Mouse (Mus musculus): ENCODE results near the gene Il1f5. TPM values are rescaled to one million over a fixed set of nuclear protein-coding genes. Genes with fewer than 3 reads are reported as not detected.

Il1f5 gene
- 0.19 TPM in 1 of 2 replicates, not detected in the other for polyA plus RNA-seq (2012; rRNA removed; ENCODE audit: low replicate concordance)

GRCm38 (mm10) chr2:24276654-24277053 lies at the start of gene Il1f5:
Gene Il1f5 (plus strand): TSS chr2:24276954.

DNA sequence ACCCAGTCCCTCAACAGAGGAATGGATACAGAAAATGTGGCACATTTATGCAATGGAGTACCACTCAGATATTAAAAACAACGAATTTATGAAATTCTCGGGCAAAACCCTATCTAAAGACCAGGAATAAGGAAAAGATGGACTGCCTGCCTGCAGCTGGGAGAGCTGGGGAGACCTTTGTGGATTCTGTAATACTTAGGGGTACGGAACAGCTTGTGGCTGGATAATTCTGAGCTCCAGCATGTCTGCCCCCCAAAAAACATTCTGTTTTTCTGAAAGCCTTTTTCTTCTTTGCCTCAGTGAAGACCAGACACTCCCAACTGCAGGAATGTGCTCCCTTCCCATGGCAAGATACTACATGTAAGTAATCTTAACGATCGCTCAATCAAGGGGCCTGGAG lies 14.1 kb downstream of the Il1f5 start, which contains the start of gene Il1f10:
Il1f10 (plus strand) TSS at position 301 of the 400 bp plus-strand sequence.

Other genes with a start within 250 kb of the Il1f5 start
- gene Hnmt, start 227.6 kb upstream of the Il1f5 start, polyA plus RNA-seq (2012; rRNA removed; ENCODE audit: low replicate concordance), result 4.6 and 8.0 TPM in 2 replicates
- gene Tbpl2, start 180.4 kb upstream of the Il1f5 start, polyA plus RNA-seq (2012; rRNA removed; ENCODE audit: low replicate concordance), result not detected in 2 replicates
- gene Il1f8, start 123.8 kb upstream of the Il1f5 start, polyA plus RNA-seq (2012; rRNA removed; ENCODE audit: low replicate concordance), result 1.1 TPM in 1 of 2 replicates, not detected in the other
- gene Il1f9, start 90.5 kb upstream of the Il1f5 start, polyA plus RNA-seq (2012; rRNA removed; ENCODE audit: low replicate concordance), result not detected in 2 replicates
- gene Il1f6, start 61.5 kb upstream of the Il1f5 start, polyA plus RNA-seq (2012; rRNA removed; ENCODE audit: low replicate concordance), result 0.77 TPM in 1 of 2 replicates, not detected in the other
- not detected in 2 replicates for gene Il1f10, start 14.2 kb downstream of the Il1f5 start, polyA plus RNA-seq (2012; rRNA removed; ENCODE audit: low replicate concordance)
- 2.0 and 2.5 TPM in 2 replicates for gene Il1rn, start 59.9 kb downstream of the Il1f5 start, polyA plus RNA-seq (2012; rRNA removed; ENCODE audit: low replicate concordance)
- gene Psd4, start 90.6 kb downstream of the Il1f5 start, polyA plus RNA-seq (2012; rRNA removed; ENCODE audit: low replicate concordance), result 2.3 and 6.5 TPM in 2 replicates
- gene Pax8, start 198.6 kb downstream of the Il1f5 start, polyA plus RNA-seq (2012; rRNA removed; ENCODE audit: low replicate concordance), result 0.04 and 27.0 TPM in 2 replicates

All from subcutaneous adipose tissue, adult 2 months (tissue).